Mouse (Mus musculus) cerebellum, adult 2 months (tissue): ENCODE data around the gene Ly75.

Experiments used
- CTCF ChIP-seq: fragments of 200-500 bp; IDR thresholded peaks from 2 replicates; pipeline ENCODE4 v1.5.1; 2011; ENCODE audit warnings: low read depth, mild to moderate bottlenecking, control low read depth, low read length, moderate library complexity, borderline replicate concordance; ENCODE audit not compliant: insufficient read depth
- POLR2A ChIP-seq: fragments of 200-500 bp; IDR thresholded peaks from 2 replicates; pipeline ENCODE4 v1.6.1; 2011; ENCODE audit warnings: low read length, control low read depth, borderline replicate concordance; ENCODE audit not compliant: insufficient read depth

- no peak for TF ChIP-seq CTCF
- TF ChIP-seq POLR2A = no peak
These were observed 1.1 kb upstream of the Ly75 start for GRCm38 (mm10) chr2:60384083-60384762.
